Mouse (Mus musculus) adrenal gland, postnatal 25 days (tissue): ENCODE data around the gene Eva1c. TPM values are rescaled to one million over a fixed set of nuclear protein-coding genes. Genes with fewer than 3 reads are reported as not detected.
A peak's percentile ranks its signal among the peaks of the same experiment; 100 is the strongest.

Experiments used
- DNase-seq: peaks from one replicate; pipeline ENCODE4 v3.0.0; 2021; ENCODE audit warnings: mixed read lengths
- microRNA-seq, 2 experiments: library from miRNA; unstranded; fragments of <30 nt; microRNA quantifications; one replicate each; pipeline ENCODE4 v1.2.0; 2021
- total RNA-seq: library from RNA; stranded (reverse); gene quantifications from 2 replicates; pipeline ENCODE4 v1.2.3, GENCODE M21; 2021

Eva1c gene
- total RNA-seq, 1 experiment from 2014 or later, result 4.1 TPM

GRCm38 (mm10) chr16:90921471-90922159, 95.1 kb downstream of the Eva1c start:
- no peak for DNase-seq

GRCm38 (mm10) chr16:90924606-90925370, 98.3 kb downstream of the Eva1c start:
- peak; percentile 76 for DNase-seq

GRCm38 (mm10) chr16:90925461-90925860, 98.9 kb downstream of the Eva1c start:
- peak; percentile 82 for DNase-seq

GRCm38 (mm10) chr16:90927446-90927845, 100.9 kb downstream of the Eva1c start:
- DNase-seq, result no peak

- no peak for DNase-seq
Observed at GRCm38 (mm10) chr16:90933534-90934176, 107.1 kb downstream of the Eva1c start.

- peak; percentile 66 for DNase-seq
Observed at GRCm38 (mm10) chr16:90934193-90934686, 107.7 kb downstream of the Eva1c start.

- peak; percentile 91 for DNase-seq
Observed at GRCm38 (mm10) chr16:90934687-90935328, 108.3 kb downstream of the Eva1c start, which contains the start of gene Cfap298. Cfap298 (minus strand) TSS chr16:90935114.

GRCm38 (mm10) chr16:90941246-90941645, 114.7 kb downstream of the Eva1c start:
- no peak for DNase-seq

- DNase-seq, result no peak
Observed at GRCm38 (mm10) chr16:90946977-90947376, 120.5 kb downstream of the Eva1c start.

GRCm38 (mm10) chr16:90950354-90950963, 123.9 kb downstream of the Eva1c start:
- DNase-seq, result no peak

- DNase-seq, result no peak
Observed at GRCm38 (mm10) chr16:90953147-90953546, 126.6 kb downstream of the Eva1c start.

- no peak for DNase-seq
Observed at GRCm38 (mm10) chr16:90953770-90954169, 127.3 kb downstream of the Eva1c start.

Small RNA genes lying within 50 kb of the gene (microRNA-seq; reads per million reads assigned to microRNA genes)
- gene Gm22933, result 0 reads per million in 2 experiments

Other genes with a start within 250 kb of the Eva1c start
- gene Mis18a, start 99.3 kb upstream of the Eva1c start, total RNA-seq, result 8.6 and 9.7 TPM in 2 replicates
- 391 and 677 TPM in 2 replicates for gene Mrap, start 88.5 kb upstream of the Eva1c start, total RNA-seq
- 14.3 and 17.2 TPM in 2 replicates for gene Urb1, start 16.3 kb upstream of the Eva1c start, total RNA-seq
- 27.7 and 31.5 TPM in 2 replicates for gene Cfap298, start 108.4 kb downstream of the Eva1c start, total RNA-seq
- gene Synj1, start 184.6 kb downstream of the Eva1c start, total RNA-seq, result 45.3 and 49.3 TPM in 2 replicates
- 71.2 and 74.6 TPM in 2 replicates for gene Paxbp1, start 217.8 kb downstream of the Eva1c start, total RNA-seq